Mouse (Mus musculus) embryo, embryonic 10.5 days (tissue): ENCODE data around the gene Wnt7b.
A peak's percentile ranks its signal among the peaks of the same experiment; 100 is the strongest.

Source experiments
- DNase-seq: peaks from one replicate; pipeline ENCODE4 v3.0.0-alpha.2; 2015; ENCODE audit warnings: low spot score

The Wnt7b gene

GRCm38 (mm10) chr15:85507370-85508014 is 74.8 kb downstream of the Wnt7b start:
- DNase-seq: peak; percentile 80

GRCm38 (mm10) chr15:85506680-85507079 is 75.6 kb downstream of the Wnt7b start:
- no peak for DNase-seq

DNA sequence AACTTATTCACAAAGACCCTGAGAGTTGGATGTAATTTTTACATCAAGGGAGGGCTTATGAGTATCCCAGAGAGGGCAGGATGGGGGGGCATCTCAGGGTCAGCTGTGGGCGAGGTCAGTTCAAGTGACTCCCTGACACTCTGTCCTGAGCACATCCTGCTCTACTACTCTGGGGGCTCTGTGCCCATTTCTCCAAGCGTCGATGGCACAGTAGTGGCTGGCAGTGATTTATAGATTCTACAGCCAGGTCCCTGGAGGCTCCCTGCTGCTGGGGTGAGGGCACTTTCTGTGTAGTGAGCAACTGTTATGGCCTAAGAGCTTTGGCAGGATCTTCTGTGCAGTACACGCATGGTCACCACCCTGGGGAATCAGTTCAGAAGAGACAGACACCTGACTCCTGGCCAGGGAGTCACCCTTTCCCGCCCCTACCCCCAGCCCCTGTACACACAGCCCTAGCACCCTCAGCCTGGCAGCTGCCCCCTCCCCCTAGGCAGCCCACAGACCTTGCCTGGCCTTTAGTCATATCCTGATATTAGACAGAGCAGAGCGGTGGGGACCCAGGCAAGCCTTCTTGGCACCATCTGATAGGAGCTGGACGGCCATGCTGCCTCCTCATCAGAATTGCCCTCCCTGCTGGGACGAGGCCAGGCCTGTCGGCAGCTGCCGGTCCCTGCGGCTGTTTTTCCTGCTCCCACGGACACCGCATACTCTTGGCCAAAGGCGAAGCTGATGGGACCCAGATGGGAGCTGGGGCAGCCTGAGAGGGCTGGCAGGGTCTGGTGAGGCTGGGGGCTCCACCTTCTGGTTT is 77.0 kb downstream of the Wnt7b start:
- no peak for DNase-seq

DNA sequence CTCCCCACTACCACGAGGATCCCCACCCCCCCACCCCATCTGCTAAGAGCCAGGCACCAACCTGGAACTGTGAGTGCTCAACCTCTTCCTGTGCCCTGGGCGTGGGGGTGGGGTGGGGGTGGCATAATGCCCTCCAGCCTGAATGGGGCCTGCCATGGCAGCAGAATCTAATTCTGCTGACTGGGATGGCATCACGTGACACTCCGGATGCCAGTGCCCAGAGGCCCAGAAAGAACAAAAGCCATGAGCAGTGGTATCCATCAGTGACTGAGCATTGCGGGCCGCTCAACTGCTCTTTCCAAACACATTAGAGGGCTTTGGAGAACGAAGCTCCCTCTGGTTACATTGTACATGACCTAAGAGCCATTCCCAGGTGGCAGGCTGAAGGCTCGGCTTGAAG is 79.1 kb downstream of the Wnt7b start, which contains the start of gene 7530416G11Rik:
Gene 7530416G11Rik (minus strand): TSS at position 101 of the 400 bp plus-strand sequence.
- DNase-seq: no peak

DNA sequence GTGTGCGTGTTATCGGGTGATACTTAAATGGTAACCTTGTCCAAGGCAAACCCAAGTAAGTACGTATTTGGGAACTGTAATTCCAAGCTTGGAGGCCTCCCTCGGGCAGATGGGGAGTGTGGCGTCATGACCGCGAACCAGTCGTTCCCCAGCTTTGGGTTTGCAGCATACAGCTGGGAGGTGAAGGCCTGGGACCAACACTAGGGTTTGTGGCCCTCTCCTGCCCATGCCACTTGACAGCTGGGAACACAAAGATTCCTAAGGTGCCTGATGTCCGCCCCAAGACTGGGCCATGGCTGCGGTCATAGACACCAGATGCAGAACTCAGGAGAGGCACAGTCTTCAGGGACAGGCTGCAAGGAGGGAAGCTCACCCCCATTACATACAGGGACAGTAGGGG is 82.0 kb downstream of the Wnt7b start:
- DNase-seq: no peak

GRCm38 (mm10) chr15:85497981-85498475 is 84.2 kb downstream of the Wnt7b start:
- peak; percentile 82 for DNase-seq

GRCm38 (mm10) chr15:85497548-85497947 is 84.7 kb downstream of the Wnt7b start:
- DNase-seq: no peak

- peak; percentile 29 for DNase-seq
These were observed 88.1 kb downstream of the Wnt7b start for GRCm38 (mm10) chr15:85494163-85494621.

DNA sequence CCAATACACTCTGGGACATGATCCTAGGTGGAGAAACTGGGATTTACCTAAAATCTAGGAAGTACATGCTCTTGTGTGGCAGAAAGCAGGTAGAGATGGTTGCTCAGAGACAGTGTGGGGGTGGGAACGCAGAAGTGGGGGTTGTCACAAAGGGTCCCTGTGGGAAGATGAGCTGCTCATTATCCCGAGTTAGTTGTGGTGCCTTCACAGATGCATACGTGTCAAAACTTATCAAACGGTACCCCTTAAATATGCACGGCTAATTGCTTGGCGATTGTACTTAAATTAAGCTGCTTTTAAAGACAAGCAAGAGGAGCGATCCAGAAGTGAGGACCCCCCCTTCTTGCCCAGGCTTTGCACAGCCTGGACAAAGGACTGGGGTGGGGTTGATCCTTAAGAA is 92.5 kb downstream of the Wnt7b start:
- no peak for DNase-seq

DNA sequence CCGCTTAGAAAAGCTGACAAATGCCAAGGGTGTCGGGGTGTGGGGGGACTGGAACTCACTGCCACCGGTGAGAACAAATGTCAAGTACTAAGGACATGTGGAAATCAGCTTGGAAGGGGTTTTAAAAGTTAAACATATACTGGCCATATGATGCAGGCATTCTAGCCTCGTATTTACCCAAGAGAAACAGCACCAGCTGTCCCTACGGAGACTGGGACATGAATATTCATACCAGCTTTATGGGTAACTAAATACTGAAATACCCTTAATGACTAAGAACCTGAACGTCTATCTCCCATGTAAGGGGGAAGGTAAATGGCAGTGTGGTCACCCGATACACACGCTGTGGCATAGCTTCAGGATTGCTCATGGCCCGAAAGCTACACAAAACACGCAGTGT is 93.4 kb downstream of the Wnt7b start:
- no peak for DNase-seq
